Mouse (Mus musculus) hematopoietic stem cell, adult 5-6 weeks (primary cell): ENCODE measurements around the gene Gbx1. TPM values are rescaled to one million over a fixed set of nuclear protein-coding genes. Genes with fewer than 3 reads are reported as not detected.
A peak's percentile ranks its signal among the peaks of the same experiment; 100 is the strongest.
"Not testable (repeated sequence)": the region's sequence is repeated elsewhere in the genome, so short reads cannot be mapped to it uniquely, and the experiment has no call there.

Experiments used
- ATAC-seq, 2 experiments: fragments of 125-278 bp in 1 of 2; replicated peaks in 1 of 2; 2 replicates each; pipeline ENCODE4 v1.8.0; 2016 to 2017; ENCODE audit warnings: inconsistent platforms in 2 of 2, mild to moderate bottlenecking in 2 of 2, moderate number of reproducible peaks in 2 of 2, low read depth in 1 of 2, moderate TSS enrichment in 1 of 2; ENCODE audit not compliant: low FRiP score in 2 of 2, poor library complexity in 2 of 2, severe bottlenecking in 2 of 2, insufficient read depth in 1 of 2, low TSS enrichment in 1 of 2
- total RNA-seq: library from RNA; stranded (forward); fragments of 172-1452, 232-1000 nt; gene quantifications from 2 replicates; pipeline ENCODE4 v1.2.3, GENCODE M21; 2017

The Gbx1 gene
- total RNA-seq = not detected in 2 replicates

GRCm38 (mm10) chr5:24526889-24527230 is at the start of gene Gbx1:
Gene Gbx1, minus strand, starts transcription at chr5:24527202.
- ATAC-seq = no peak

DNA sequence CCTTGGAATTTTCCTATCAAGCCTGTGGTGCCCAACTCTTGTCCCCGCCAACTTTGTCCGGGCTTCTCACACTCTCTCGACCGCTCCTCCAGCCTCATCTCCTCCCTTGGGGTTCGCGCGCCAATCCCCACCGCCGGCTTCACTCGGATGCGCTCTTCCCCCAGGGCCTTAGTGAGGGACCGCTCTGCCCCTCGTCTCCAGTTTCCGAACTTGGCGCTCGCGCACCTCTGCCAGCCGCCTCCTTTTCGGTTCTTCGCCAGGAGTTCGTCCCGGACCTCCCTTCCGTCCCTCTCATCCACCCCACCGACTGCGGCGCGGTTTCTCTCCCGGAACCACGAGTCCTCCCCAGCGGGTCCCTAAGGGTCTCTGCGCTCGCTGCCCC is 49.8 kb upstream of the Gbx1 start:
- ATAC-seq = peak in 1 of 2 experiments; percentile 8; a peak in 2 of 4 replicates

GRCm38 (mm10) chr5:24575948-24576347 is 48.9 kb upstream of the Gbx1 start:
- ATAC-seq = no peak

DNA sequence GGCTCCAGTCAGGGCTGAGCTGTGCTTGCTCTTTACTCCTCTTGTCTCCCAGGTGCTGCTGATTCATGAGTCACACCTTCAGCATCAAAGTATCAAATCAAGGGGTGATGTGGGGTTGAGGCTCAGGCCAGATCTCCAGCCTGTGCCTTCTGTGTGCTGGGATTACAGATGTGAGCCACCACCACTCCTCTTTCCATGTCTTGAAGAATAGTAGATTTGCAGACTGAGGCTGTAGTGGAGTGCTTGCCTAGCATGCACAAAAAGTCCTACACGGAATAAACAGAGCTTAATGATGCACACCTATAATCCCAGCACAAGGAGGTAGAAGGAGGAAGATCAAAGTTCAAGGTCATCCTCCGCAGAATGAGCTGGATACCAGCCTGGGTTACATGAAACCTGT is 29.7 kb upstream of the Gbx1 start, which contains the start of gene 4931409K22Rik:
Gene 4931409K22Rik (minus strand): TSS at position 101 of the 400 bp plus-strand sequence.
- no peak for ATAC-seq

DNA sequence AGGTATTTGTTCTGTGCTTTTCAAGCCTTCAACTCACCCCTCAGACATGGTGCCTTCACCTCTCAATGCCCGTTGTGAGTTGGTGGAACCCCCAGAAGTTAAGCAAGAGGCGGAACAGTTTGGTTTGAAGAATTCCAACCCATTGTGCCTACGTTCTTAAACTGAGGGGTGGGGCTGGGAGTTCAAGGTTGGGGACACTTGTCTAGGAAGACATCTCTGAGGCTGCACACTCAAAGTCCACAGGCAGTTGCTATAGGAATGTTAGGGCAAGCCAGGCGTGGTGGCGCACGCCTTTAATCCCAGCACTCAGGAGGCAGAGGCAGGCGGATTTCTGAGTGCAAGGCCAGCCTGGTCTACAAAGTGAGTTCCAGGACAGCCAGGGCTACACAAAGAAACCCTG is 28.3 kb upstream of the Gbx1 start:
- ATAC-seq = not testable (repeated sequence)

GRCm38 (mm10) chr5:24553621-24554244 is 26.7 kb upstream of the Gbx1 start:
- ATAC-seq = no peak

DNA sequence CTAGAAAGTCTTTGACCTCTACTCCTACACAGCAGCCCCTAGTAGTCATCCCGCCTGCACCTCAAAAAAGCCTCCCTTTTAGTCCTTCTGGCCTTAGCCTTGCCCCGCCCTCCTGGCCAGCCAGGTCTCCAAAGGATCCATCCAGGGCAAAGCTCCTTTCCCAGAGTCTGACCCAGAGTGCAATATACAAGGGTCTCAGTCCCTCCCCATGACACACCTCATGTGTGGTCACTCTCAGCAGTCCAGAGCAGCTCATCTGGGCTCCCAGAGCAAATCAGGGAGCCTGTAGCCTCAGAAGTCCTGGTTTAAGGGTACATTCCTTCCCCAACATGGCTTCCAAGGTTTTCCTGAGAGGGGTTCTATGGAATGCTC is 24.3 kb upstream of the Gbx1 start:
- no peak for ATAC-seq

DNA sequence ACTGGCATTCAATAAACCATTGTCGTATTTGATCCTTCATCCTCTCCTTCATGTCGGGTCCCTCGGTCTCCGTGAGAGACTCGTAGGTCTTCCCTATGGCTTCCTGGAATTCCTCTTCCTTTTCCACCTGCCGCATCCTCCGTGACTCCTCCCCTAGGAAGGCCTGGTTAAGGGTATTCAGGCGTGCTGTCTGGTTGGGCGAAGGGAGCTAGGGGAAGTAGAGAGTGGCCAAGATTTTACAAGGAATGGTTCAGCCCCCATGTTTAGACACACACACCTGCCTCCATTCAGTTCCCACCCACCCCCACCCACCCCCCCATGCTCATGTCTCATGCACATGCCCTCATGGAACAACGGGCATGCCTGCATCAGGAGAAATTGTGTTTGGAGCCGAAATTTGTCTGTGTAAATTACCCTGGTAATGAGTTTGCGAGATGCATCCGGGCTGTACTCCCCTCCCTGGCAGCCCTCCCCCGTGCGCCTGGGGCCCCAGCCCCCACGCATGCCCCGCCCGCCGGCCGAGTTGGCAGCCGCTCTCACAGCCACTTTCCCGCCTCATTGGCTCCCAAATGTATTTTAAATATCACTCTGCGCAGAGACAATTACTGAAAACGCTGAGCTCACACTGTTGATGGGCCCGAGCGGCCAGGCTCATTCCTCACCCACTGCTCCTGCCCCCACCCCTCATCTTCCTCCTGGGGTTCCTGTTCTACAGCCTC is 23.8 kb upstream of the Gbx1 start:
- no peak; a peak in 1 of 4 replicates for ATAC-seq

GRCm38 (mm10) chr5:24542643-24543042 is 15.6 kb upstream of the Gbx1 start:
- ATAC-seq = no peak

DNA sequence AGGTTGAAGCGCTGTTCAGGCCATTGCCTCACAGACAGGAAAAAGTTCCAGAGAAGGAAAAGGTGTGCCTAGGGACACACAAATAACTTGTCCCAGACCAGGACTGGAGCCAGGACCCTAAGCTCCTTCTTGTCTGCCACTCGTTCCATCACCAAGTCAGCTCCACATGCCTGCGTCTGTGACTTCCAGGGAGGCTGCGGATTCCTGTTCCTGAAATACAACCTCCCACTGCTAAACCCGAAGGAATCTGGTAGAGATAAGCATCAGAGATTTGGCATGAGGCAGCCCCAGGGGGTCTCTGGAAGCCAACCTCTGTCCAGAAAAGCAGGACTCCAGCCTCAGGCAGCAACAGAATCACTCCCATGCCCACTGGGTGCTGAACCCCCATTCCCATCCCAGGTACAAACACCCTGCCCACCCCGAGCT is 14.2 kb upstream of the Gbx1 start:
- no peak for ATAC-seq

DNA sequence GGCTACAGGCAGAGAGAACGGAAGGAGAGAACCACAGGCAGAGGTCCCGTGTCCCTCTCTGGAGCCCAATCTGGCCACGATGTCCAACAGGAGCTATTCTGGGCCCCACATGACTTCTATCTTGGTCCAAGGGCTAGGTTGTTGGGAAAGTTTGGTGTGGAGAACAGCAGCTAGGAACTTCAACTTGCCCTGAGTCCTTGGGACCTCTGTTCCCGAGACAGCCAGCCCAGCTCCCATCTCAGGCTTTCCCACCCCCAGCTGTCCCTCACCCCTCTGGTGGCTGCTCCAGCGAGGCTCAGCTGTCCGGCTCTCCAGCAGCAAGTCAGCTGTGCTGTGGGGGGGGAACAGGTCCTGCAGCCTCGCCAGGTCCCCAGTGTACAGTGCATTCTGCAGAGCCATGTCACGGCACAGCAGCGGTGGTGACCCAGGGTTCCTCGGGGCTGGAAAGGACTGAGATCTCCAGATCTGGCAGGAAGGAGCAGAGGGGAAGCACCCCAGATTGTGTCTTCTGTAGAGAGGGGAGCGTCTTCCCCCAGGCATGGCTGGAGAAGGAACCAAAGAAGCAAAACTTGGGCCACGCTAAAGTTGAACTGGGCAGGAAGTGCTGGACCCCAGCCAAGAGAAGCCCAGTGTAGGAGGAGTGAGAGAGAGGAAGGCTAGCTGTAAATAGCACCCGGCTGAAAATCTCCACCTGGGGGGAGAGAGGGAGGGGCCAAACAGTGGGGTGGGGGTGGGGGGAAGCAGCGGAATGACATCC is 13.6 kb upstream of the Gbx1 start, which contains the start of gene Asb10:
Gene Asb10 (minus strand): TSS at position 592 of the 757 bp plus-strand sequence.
- peak; percentile 72 to 81 for ATAC-seq

DNA sequence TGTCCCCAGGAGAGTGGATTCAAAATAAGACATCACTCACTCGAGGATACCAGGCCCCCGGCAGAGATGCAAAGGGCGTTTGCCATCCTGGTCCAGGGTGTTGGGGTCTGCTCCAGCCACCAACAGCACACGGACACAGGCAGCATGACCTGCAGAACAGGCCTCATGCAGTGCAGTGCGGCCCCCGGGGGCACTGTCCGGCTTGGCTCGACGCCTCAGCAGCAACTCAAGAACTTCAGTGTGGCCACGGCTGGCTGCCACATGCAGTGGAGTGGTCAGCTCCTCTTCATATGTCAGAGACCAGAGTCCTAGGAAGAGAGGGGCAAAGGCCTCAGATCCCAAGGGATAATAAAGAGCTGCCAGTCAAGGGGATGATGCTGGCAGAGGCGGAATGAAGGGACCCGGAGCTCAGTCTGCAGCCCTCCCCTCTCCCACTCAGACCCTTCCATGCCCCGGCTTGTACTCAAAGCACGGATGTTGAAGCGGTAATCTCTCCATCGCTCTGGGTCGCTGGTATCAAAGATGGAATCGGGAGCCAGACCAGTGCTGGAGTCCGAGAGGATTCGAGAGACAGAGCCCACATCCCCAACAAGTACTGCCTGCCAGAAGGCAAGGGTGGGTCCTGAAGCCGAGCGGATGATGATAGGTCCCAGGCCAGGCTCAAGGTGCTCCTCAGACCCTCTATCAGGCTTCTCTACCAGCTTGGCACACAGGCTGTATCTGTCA is 12.7 kb upstream of the Gbx1 start:
- no peak for ATAC-seq

GRCm38 (mm10) chr5:24537618-24538017 is 10.6 kb upstream of the Gbx1 start:
- no peak for ATAC-seq

DNA sequence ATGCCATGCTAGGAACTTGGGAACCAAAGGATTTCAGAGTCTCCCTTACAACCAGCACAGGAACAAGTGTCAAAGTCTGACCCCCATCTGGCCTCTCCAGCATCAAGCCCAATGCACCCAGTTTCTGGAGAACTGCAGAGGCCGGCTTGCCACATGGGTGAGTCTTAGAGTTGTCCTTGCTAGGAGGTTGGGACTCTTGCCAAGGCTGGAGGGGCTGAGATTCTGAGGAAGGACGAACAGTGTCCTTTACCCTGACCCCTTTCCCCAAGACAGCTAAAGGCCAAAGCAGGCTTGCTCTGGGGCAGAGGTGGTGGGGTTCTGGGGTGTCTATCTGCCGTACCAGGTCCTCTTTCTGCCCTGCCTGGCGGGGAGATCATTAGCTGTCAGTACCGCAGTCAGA is 9.5 kb upstream of the Gbx1 start:
- no peak for ATAC-seq

DNA sequence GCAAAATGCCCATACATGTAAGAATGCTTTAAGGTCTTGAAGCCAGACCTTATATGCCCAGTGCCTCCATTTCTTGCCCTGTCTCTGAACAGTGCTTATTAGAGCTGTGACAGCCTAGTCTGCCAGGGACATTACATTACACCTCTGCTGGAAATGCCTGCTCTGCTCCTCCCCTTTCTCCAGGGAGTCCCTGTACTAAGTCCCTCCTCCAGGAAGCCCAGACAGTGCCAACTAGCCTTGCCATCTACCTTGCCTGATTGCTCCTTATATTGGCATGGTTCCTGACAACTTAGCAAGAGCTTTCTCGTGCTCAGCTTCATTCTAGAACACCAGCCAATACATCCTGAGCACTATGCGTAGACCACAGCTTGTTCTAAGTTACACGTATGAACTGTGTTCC is 8.7 kb upstream of the Gbx1 start:
- no peak for ATAC-seq

DNA sequence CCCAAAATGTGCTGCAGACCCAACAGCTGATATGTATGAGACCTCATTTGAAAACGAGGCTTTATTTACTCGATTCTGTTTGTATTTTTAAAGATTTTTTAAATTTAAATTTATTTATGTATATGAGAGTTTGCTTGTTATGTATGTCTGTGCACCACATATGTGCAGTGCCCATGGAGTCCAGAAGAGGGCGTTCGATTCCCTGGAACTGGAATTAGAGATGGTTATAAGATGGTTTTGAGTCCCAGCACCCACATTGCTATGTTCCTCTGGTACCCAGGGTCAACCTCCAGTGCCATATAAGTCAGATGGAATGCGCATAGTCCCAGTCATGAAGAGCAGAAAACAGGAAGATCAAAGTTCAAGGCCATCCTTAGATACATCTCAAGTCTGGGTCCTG is 7.3 kb upstream of the Gbx1 start:
- ATAC-seq = no peak

- no peak for ATAC-seq
Measured at GRCm38 (mm10) chr5:24533391-24533790, 6.4 kb upstream of the Gbx1 start.
